Mouse (Mus musculus) kidney, adult 2 months (tissue): Measurements from ENCODE around the gene Calcrl.
A peak's percentile ranks its signal among the peaks of the same experiment; 100 is the strongest.

Source experiments
- CTCF ChIP-seq: fragments of 200-500 bp; conservative IDR thresholded peaks from 2 replicates; pipeline ENCODE4 v1.5.1; 2011; ENCODE audit warnings: low read depth, mild to moderate bottlenecking, control low read depth, low read length, moderate library complexity, mixed read lengths; ENCODE audit not compliant: insufficient read depth, insufficient read length
- POLR2A ChIP-seq: fragments of 200-500 bp; IDR thresholded peaks from one replicate; pipeline ENCODE4 v1.6.1; 2011; ENCODE audit warnings: low read depth, low read length, control low read depth

- TF ChIP-seq CTCF (no peak), POLR2A (peak; percentile 93)
Observed at GRCm38 (mm10) chr2:84425138-84425537, at the start of gene Calcrl.
